13 mouse cellular contexts compared by ENCODE assay signal in the genomic region with DNA sequence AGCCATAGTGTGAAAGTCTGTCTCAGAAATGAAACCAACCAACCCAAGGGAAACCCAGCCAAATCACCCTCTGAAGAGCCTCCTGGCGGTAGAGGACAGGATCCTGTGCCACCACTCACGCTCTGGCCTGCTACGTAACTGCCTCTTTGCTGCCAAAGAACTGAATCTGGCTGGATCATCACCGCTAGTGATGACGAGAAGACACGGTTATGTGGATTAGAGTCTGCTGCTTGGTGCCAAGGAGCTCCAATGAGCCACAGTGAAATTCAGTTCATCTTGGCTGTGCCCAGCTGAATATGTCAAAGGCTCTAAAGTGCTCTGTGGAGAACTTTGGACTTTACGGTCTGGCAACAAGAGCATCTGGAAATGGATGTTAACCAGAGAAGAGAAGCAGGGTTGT.
A peak's percentile ranks its signal among the peaks of the same experiment; 100 is the strongest.
DNase-seq lines count a peak whose midpoint lies in the region; ATAC-seq and TF ChIP-seq lines count a peak whose summit lies in the region.
"Had no signal": no experiment of that assay in that cellular context is flagged by ENCODE, and none has a peak within 500 bp of the region (broad histone marks: within the 10 kb centered on the region; RNA-seq: fewer than 3 reads in every experiment).

No protein-coding gene starts in this region.

- no peak overlapping the region for H3K9ac ChIP-seq in heart, embryonic 11.5 days (ENCODE audit: low read depth, low read length)
- H3K9ac ChIP-seq: heart, embryonic 13.5 days; limb, embryonic 13.5 days; lung, embryonic 15.5 days had no signal

- intact Hi-C loops in left cerebral cortex, postnatal 10 days (cut with DNase I) = no loop called here

- no peak overlapping the region for H3K27ac ChIP-seq in heart, embryonic 11.5 days (ENCODE audit: low read depth, low read length)
- H3K27ac ChIP-seq in layer of hippocampus, adult 2 months = no peak overlapping the region
- H3K27ac ChIP-seq: heart, embryonic 13.5 days; limb, embryonic 13.5 days; lung, embryonic 15.5 days had no signal

- H3K36me3 ChIP-seq in heart, embryonic 11.5 days (ENCODE audit: control insufficient read depth, insufficient read depth, low read length) = no peaks in the 10 kb centered on the region
- H3K36me3 ChIP-seq: heart, embryonic 13.5 days; limb, embryonic 13.5 days; lung, embryonic 15.5 days had no signal

- peak; percentile 88 for DNase-seq in heart, adult 11 months
- no peak for DNase-seq in layer of hippocampus, adult 2 months (ENCODE audit: low spot score in 2 of 2)
- no peak for DNase-seq in layer of hippocampus, adult 11-12 months (ENCODE audit: low spot score)
- DNase-seq in fibroblast of lung, adult 2 months (ENCODE audit: low read depth) = peak; percentile 9
- DNase-seq in kidney, postnatal 14 days = peak; percentile 27
- no peak for DNase-seq in left cerebral cortex, postnatal 10 days (ENCODE audit: extremely low spot score in 1 of 2, low spot score in 2 of 2)
- DNase-seq: thymus, postnatal 36 days had no signal

- no peak overlapping the region for H3K4me2 ChIP-seq in heart, embryonic 11.5 days
- H3K4me2 ChIP-seq: heart, embryonic 13.5 days; limb, embryonic 13.5 days; lung, embryonic 15.5 days had no signal

- H3K4me1 ChIP-seq in heart, embryonic 11.5 days (ENCODE audit: control insufficient read depth, insufficient read depth, low read length) = no peaks in the 10 kb centered on the region
- H3K4me1 ChIP-seq: heart, embryonic 13.5 days; limb, embryonic 13.5 days; lung, embryonic 15.5 days had no signal

- ATAC-seq in heart, embryonic 11.5 days (replicated peaks; ENCODE audit: insufficient number of reproducible peaks, low FRiP score, low TSS enrichment) = no peak
- ATAC-seq: CD4-positive, CD25-positive, alpha-beta regulatory T cell, adult 4 months had no signal

- 0 out of 2 replicates have a peak, but pooled peaks have one; percentile 14 for TF ChIP-seq CTCF in layer of hippocampus, adult 2 months (conservative IDR thresholded peaks at IDR 0.05)

- 85% methylated on average over 7 of the region's 7 CpGs for WGBS in heart, embryonic 11.5 days (ENCODE audit: insufficient replicate concordance)

- H3K4me3 ChIP-seq in heart, embryonic 11.5 days (ENCODE audit: low read depth, low read length) = no peak overlapping the region
- H3K4me3 ChIP-seq in layer of hippocampus, adult 2 months = no peak overlapping the region
- H3K4me3 ChIP-seq: heart, embryonic 13.5 days; limb, embryonic 13.5 days; lung, embryonic 15.5 days; myocyte had no signal

- no peaks in the 10 kb centered on the region for H3K27me3 ChIP-seq in heart, embryonic 11.5 days (ENCODE audit: control insufficient read depth, insufficient read depth, low read length)
- H3K27me3 ChIP-seq: heart, embryonic 13.5 days; limb, embryonic 13.5 days; lung, embryonic 15.5 days had no signal

- no peaks in the 10 kb centered on the region for H3K9me3 ChIP-seq in heart, embryonic 11.5 days (replicated peaks; ENCODE audit: control insufficient read depth, low read length)
- H3K9me3 ChIP-seq: heart, embryonic 13.5 days; limb, embryonic 13.5 days; lung, embryonic 15.5 days had no signal

Comparison
In these comparisons a context has a peak if more than half of its experiments do, and no peak if none do; other contexts are left out.
1. DNase-seq: peak in heart, adult 11 months (single experiment), fibroblast of lung, adult 2 months (single experiment) and kidney, postnatal 14 days (single experiment); none in layer of hippocampus, adult 2 months (0 of 2), layer of hippocampus, adult 11-12 months (single experiment) and left cerebral cortex, postnatal 10 days (0 of 2).